ENCODE assay signal across 11 mouse cellular contexts in genomic region chr15:78956351-78956750, GRCm38 (mm10). TPM values are rescaled to one million over a fixed set of nuclear protein-coding genes. Genes with fewer than 3 reads are reported as not detected.
A peak's percentile ranks its signal among the peaks of the same experiment; 100 is the strongest.
DNase-seq lines count a peak whose midpoint lies in the region; ATAC-seq and TF ChIP-seq lines count a peak whose summit lies in the region.
"Had no signal": no experiment of that assay in that cellular context is flagged by ENCODE, and none has a peak within 500 bp of the region (broad histone marks: within the 10 kb centered on the region; RNA-seq: fewer than 3 reads in every experiment).

No protein-coding gene starts in this region.

- H3K4me3 ChIP-seq in heart, adult 2 months, result no peak overlapping the region
- H3K4me3 ChIP-seq in midbrain, embryonic 14.5 days (replicated peaks; ENCODE audit: low read depth, low read length), result no peak overlapping the region
- no peak overlapping the region for H3K4me3 ChIP-seq in midbrain, embryonic 15.5 days
- H3K4me3 ChIP-seq in embryonic facial prominence, embryonic 10.5 days, result no peak overlapping the region
- H3K4me3 ChIP-seq in small intestine, adult 2 months (ENCODE audit: low read depth, low read length), result no peak overlapping the region
- H3K4me3 ChIP-seq in forebrain, embryonic 10.5 days, result no peak overlapping the region
- H3K4me3 ChIP-seq: heart, embryonic 15.5 days; midbrain, embryonic 12.5 days had no signal

- H3K27ac ChIP-seq in heart, adult 2 months, result no peak overlapping the region
- no peak overlapping the region for H3K27ac ChIP-seq in midbrain, embryonic 14.5 days (replicated peaks; ENCODE audit: low read depth, low read length)
- no peak overlapping the region for H3K27ac ChIP-seq in midbrain, embryonic 15.5 days
- H3K27ac ChIP-seq in embryonic facial prominence, embryonic 10.5 days (replicated peaks), result 0 out of 2 replicates have a peak overlapping the region, but pooled peaks have one; percentile 67
- H3K27ac ChIP-seq in small intestine, adult 2 months (ENCODE audit: insufficient read depth, low read depth, low read length), result no peak overlapping the region
- no peak overlapping the region; the same call in 1 of the 2 replicates for H3K27ac ChIP-seq in forebrain, embryonic 10.5 days
- H3K27ac ChIP-seq: heart, embryonic 15.5 days; midbrain, embryonic 12.5 days had no signal

- H3K36me3 ChIP-seq in heart, adult 2 months (ENCODE audit: control insufficient read depth, insufficient read depth, low read length), result no peaks in the 10 kb centered on the region
- peaks cover 73% of the 10 kb centered on the region for H3K36me3 ChIP-seq in midbrain, embryonic 14.5 days (ENCODE audit: control insufficient read depth, insufficient read depth, low read length)
- peaks cover 20% of the 10 kb centered on the region for H3K36me3 ChIP-seq in midbrain, embryonic 15.5 days (replicated peaks)
- peaks cover 88% of the 10 kb centered on the region for H3K36me3 ChIP-seq in embryonic facial prominence, embryonic 10.5 days (replicated peaks)
- no peaks in the 10 kb centered on the region for H3K36me3 ChIP-seq in small intestine, adult 2 months (ENCODE audit: control insufficient read depth, insufficient read depth, low read length)
- peaks cover 76% of the 10 kb centered on the region for H3K36me3 ChIP-seq in forebrain, embryonic 10.5 days (replicated peaks)
- H3K36me3 ChIP-seq: heart, embryonic 15.5 days had no signal

- H3K9ac ChIP-seq in heart, adult 2 months (ENCODE audit: low read depth, low read length), result no peak overlapping the region
- H3K9ac ChIP-seq in midbrain, embryonic 14.5 days (replicated peaks; ENCODE audit: low read length), result no peak overlapping the region
- no peak overlapping the region for H3K9ac ChIP-seq in midbrain, embryonic 15.5 days
- H3K9ac ChIP-seq: heart, embryonic 15.5 days; midbrain, embryonic 12.5 days had no signal

- no peaks in the 10 kb centered on the region for H3K27me3 ChIP-seq in heart, adult 2 months (ENCODE audit: control insufficient read depth, insufficient read depth, low read length)
- H3K27me3 ChIP-seq in midbrain, embryonic 14.5 days (ENCODE audit: control insufficient read depth, insufficient read depth, low read length), result no peaks in the 10 kb centered on the region
- H3K27me3 ChIP-seq in midbrain, embryonic 15.5 days (replicated peaks), result no peaks in the 10 kb centered on the region
- H3K27me3 ChIP-seq in embryonic facial prominence, embryonic 10.5 days (replicated peaks; ENCODE audit: low read depth, poor library complexity, severe bottlenecking), result no peaks in the 10 kb centered on the region
- H3K27me3 ChIP-seq in small intestine, adult 2 months (ENCODE audit: control insufficient read depth, insufficient read depth, low read length), result no peaks in the 10 kb centered on the region
- no peaks in the 10 kb centered on the region for H3K27me3 ChIP-seq in forebrain, embryonic 10.5 days (ENCODE audit: poor library complexity, severe bottlenecking)
- H3K27me3 ChIP-seq: heart, embryonic 15.5 days; midbrain, embryonic 12.5 days had no signal

- H3K79me2 ChIP-seq in heart, adult 2 months (replicated peaks; ENCODE audit: control insufficient read depth, insufficient read depth, low read length), result no peaks in the 10 kb centered on the region

- intact Hi-C loops in heart, adult 2 months (cut with DNase I), result no loop called here
- intact Hi-C loops in heart, postnatal 36 days (cut with DNase I), result no loop called here

- DNase-seq in heart, adult 2 months, result no peak
- DNase-seq in heart, postnatal 36 days, result no peak
- peak; percentile 42 for DNase-seq in midbrain, embryonic 14.5 days
- no peak for DNase-seq in embryonic facial prominence, embryonic 10.5 days (ENCODE audit: low spot score)
- DNase-seq in thymus, postnatal 25 days, result no peak
- DNase-seq in forebrain, embryonic 10.5 days (ENCODE audit: extremely low spot score, low spot score), result no peak
- DNase-seq: right cerebral cortex, postnatal 25 days had no signal

- no peak for TF ChIP-seq POLR2A in heart, adult 2 months (IDR thresholded peaks at IDR 0.05; ENCODE audit: insufficient read depth, low read depth, low read length)
- TF ChIP-seq POLR2A in small intestine, adult 2 months (IDR thresholded peaks at IDR 0.05; ENCODE audit: low read depth, low read length), result no peak

- WGBS in heart, adult 2 months, result 71% methylated on average over 4 of the region's 4 CpGs
- 94% methylated on average over 4 of the region's 4 CpGs for WGBS in midbrain, embryonic 14.5 days
- WGBS in midbrain, embryonic 15.5 days, result 89% methylated on average over 4 of the region's 4 CpGs
- WGBS in embryonic facial prominence, embryonic 10.5 days, result 90% methylated on average over 4 of the region's 4 CpGs
- 75% methylated on average over 4 of the region's 4 CpGs for WGBS in small intestine, adult 2 months
- WGBS in forebrain, embryonic 10.5 days, result 84% methylated on average over 4 of the region's 4 CpGs

- H3K9me3 ChIP-seq in midbrain, embryonic 14.5 days (ENCODE audit: control insufficient read depth, low read length), result no peaks in the 10 kb centered on the region
- no peaks in the 10 kb centered on the region for H3K9me3 ChIP-seq in midbrain, embryonic 15.5 days
- H3K9me3 ChIP-seq in embryonic facial prominence, embryonic 10.5 days, result no peaks in the 10 kb centered on the region
- H3K9me3 ChIP-seq in forebrain, embryonic 10.5 days, result no peaks in the 10 kb centered on the region
- H3K9me3 ChIP-seq: heart, embryonic 15.5 days; midbrain, embryonic 12.5 days had no signal

- no peak overlapping the region for H3K4me2 ChIP-seq in midbrain, embryonic 14.5 days (ENCODE audit: low read length)
- no peak overlapping the region for H3K4me2 ChIP-seq in midbrain, embryonic 15.5 days
- H3K4me2 ChIP-seq: heart, embryonic 15.5 days; midbrain, embryonic 12.5 days had no signal

- no peak for TF ChIP-seq EP300 in heart, adult 2 months (IDR thresholded peaks at IDR 0.05; ENCODE audit: insufficient read depth, low read depth, low read length)

- no peaks in the 10 kb centered on the region for H3K4me1 ChIP-seq in heart, adult 2 months (ENCODE audit: control insufficient read depth, insufficient read depth, low read length)
- no peaks in the 10 kb centered on the region for H3K4me1 ChIP-seq in midbrain, embryonic 14.5 days (ENCODE audit: control insufficient read depth, insufficient read depth, low read length)
- H3K4me1 ChIP-seq in midbrain, embryonic 15.5 days, result no peaks in the 10 kb centered on the region
- H3K4me1 ChIP-seq in embryonic facial prominence, embryonic 10.5 days, result peaks cover 15% of the 10 kb centered on the region
- peaks cover 6% of the 10 kb centered on the region; the same call in 1 of the 2 replicates for H3K4me1 ChIP-seq in small intestine, adult 2 months (ENCODE audit: control insufficient read depth, insufficient read depth, insufficient read length, low read length)
- peaks cover 6% of the 10 kb centered on the region; the same call in 1 of the 2 replicates for H3K4me1 ChIP-seq in forebrain, embryonic 10.5 days
- H3K4me1 ChIP-seq: heart, embryonic 15.5 days; midbrain, embryonic 12.5 days had no signal

- ATAC-seq in midbrain, embryonic 14.5 days (ENCODE audit: low FRiP score, low TSS enrichment), result no peak
- no peak for ATAC-seq in midbrain, embryonic 15.5 days (replicated peaks)

- TF ChIP-seq CTCF in heart, adult 2 months (IDR thresholded peaks at IDR 0.05), result peak; percentile 76
- TF ChIP-seq CTCF in small intestine, adult 2 months (IDR thresholded peaks at IDR 0.05; ENCODE audit: extremely low read depth, insufficient read length, insufficient replicate concordance, low read depth, low read length), result peak; percentile 40; the same call in 1 of the 2 replicates

RNA-seq across cellular contexts. Expression of gene Triobp, which starts 8.8 kb away (rescaled TPM):
- total RNA-seq in heart, adult 2 months (2021), result 10 to 100 TPM; 24.4 to 30.9 TPM
- 22.0 and 26.7 TPM in 2 replicates for polyA plus RNA-seq in heart, adult 2 months (2012; rRNA removed)
- total RNA-seq in heart, postnatal 36 days (2021), result 10 to 100 TPM; 36.7 to 40.3 TPM
- 42.5 and 46.5 TPM in 2 replicates for polyA plus RNA-seq in midbrain, embryonic 14.5 days (2014; fragmentation: Nextera tagmentation; extraction: Ambion mirVana)
- 51.7 and 55.5 TPM in 2 replicates for polyA plus RNA-seq in midbrain, embryonic 15.5 days (2015; fragmentation: Nextera tagmentation; extraction: Ambion mirVana)
- polyA plus RNA-seq in embryonic facial prominence, embryonic 10.5 days (2016; fragmentation: Nextera tagmentation; extraction: Ambion mirVana), result 46.7 and 49.4 TPM in 2 replicates
- polyA plus RNA-seq in small intestine, adult 2 months (2012; rRNA removed), result 43.3 and 123 TPM in 2 replicates
- 39.7 and 41.6 TPM in 2 replicates for polyA plus RNA-seq in forebrain, embryonic 10.5 days (2016; fragmentation: Nextera tagmentation; extraction: Ambion mirVana)

RNA-seq across cellular contexts. Expression of gene Nol12, which starts 21.6 kb away (rescaled TPM):
- 10 to 100 TPM; 13.8 to 17.4 TPM for total RNA-seq in heart, adult 2 months (2021)
- polyA plus RNA-seq in heart, adult 2 months (2012; rRNA removed), result 9.9 and 13.1 TPM in 2 replicates
- total RNA-seq in heart, postnatal 36 days (2021), result 10 to 100 TPM; 14.2 to 16.2 TPM
- polyA plus RNA-seq in midbrain, embryonic 14.5 days (2014; fragmentation: Nextera tagmentation; extraction: Ambion mirVana), result 61.0 and 70.8 TPM in 2 replicates
- polyA plus RNA-seq in midbrain, embryonic 15.5 days (2015; fragmentation: Nextera tagmentation; extraction: Ambion mirVana), result 62.5 and 65.8 TPM in 2 replicates
- polyA plus RNA-seq in embryonic facial prominence, embryonic 10.5 days (2016; fragmentation: Nextera tagmentation; extraction: Ambion mirVana), result 69.2 and 71.5 TPM in 2 replicates
- polyA plus RNA-seq in small intestine, adult 2 months (2012; rRNA removed), result 7.3 and 11.7 TPM in 2 replicates
- polyA plus RNA-seq in forebrain, embryonic 10.5 days (2016; fragmentation: Nextera tagmentation; extraction: Ambion mirVana), result 63.6 and 69.9 TPM in 2 replicates

RNA-seq across cellular contexts. Expression of gene Lgals1, which starts 29.8 kb away (rescaled TPM):
- total RNA-seq in heart, adult 2 months (2021), result 100 to 1,000 TPM; 174 to 176 TPM
- 425 and 497 TPM in 2 replicates for polyA plus RNA-seq in heart, adult 2 months (2012; rRNA removed)
- 100 to 1,000 TPM; 180 to 208 TPM for total RNA-seq in heart, postnatal 36 days (2021)
- polyA plus RNA-seq in midbrain, embryonic 14.5 days (2014; fragmentation: Nextera tagmentation; extraction: Ambion mirVana), result 13.8 and 101 TPM in 2 replicates
- polyA plus RNA-seq in midbrain, embryonic 15.5 days (2015; fragmentation: Nextera tagmentation; extraction: Ambion mirVana), result 80.4 and 93.5 TPM in 2 replicates
- 241 and 316 TPM in 2 replicates for polyA plus RNA-seq in embryonic facial prominence, embryonic 10.5 days (2016; fragmentation: Nextera tagmentation; extraction: Ambion mirVana)
- polyA plus RNA-seq in small intestine, adult 2 months (2012; rRNA removed), result 51.7 and 77.0 TPM in 2 replicates
- 200 and 217 TPM in 2 replicates for polyA plus RNA-seq in forebrain, embryonic 10.5 days (2016; fragmentation: Nextera tagmentation; extraction: Ambion mirVana)

RNA-seq across cellular contexts. Expression of gene Pdxp, which starts 42.6 kb away (rescaled TPM):
- under 1 TPM; 0.81 to 0.86 TPM for total RNA-seq in heart, adult 2 months (2021)
- 2.0 and 2.9 TPM in 2 replicates for polyA plus RNA-seq in heart, adult 2 months (2012; rRNA removed)
- total RNA-seq in heart, postnatal 36 days (2021), result under 1 TPM; 0.60 to 0.78 TPM
- polyA plus RNA-seq in midbrain, embryonic 14.5 days (2014; fragmentation: Nextera tagmentation; extraction: Ambion mirVana), result 111 and 147 TPM in 2 replicates
- 112 and 125 TPM in 2 replicates for polyA plus RNA-seq in midbrain, embryonic 15.5 days (2015; fragmentation: Nextera tagmentation; extraction: Ambion mirVana)
- 32.6 and 36.5 TPM in 2 replicates for polyA plus RNA-seq in embryonic facial prominence, embryonic 10.5 days (2016; fragmentation: Nextera tagmentation; extraction: Ambion mirVana)
- polyA plus RNA-seq in small intestine, adult 2 months (2012; rRNA removed), result 3.9 and 4.2 TPM in 2 replicates
- 26.1 and 26.9 TPM in 2 replicates for polyA plus RNA-seq in forebrain, embryonic 10.5 days (2016; fragmentation: Nextera tagmentation; extraction: Ambion mirVana)

RNA-seq across cellular contexts. Expression of gene Sh3bp1, which starts 56.8 kb away (rescaled TPM):
- total RNA-seq in heart, adult 2 months (2021), result 1 to 10 TPM; 2.6 to 3.3 TPM
- 12.6 and 19.2 TPM in 2 replicates for polyA plus RNA-seq in heart, adult 2 months (2012; rRNA removed)
- total RNA-seq in heart, postnatal 36 days (2021), result 1 to 10 TPM; 5.8 to 6.5 TPM
- polyA plus RNA-seq in midbrain, embryonic 14.5 days (2014; fragmentation: Nextera tagmentation; extraction: Ambion mirVana), result 1.7 and 2.9 TPM in 2 replicates
- polyA plus RNA-seq in midbrain, embryonic 15.5 days (2015; fragmentation: Nextera tagmentation; extraction: Ambion mirVana), result 3.6 and 4.2 TPM in 2 replicates
- polyA plus RNA-seq in embryonic facial prominence, embryonic 10.5 days (2016; fragmentation: Nextera tagmentation; extraction: Ambion mirVana), result 35.6 and 36.1 TPM in 2 replicates
- polyA plus RNA-seq in small intestine, adult 2 months (2012; rRNA removed), result 41.3 and 48.8 TPM in 2 replicates
- polyA plus RNA-seq in forebrain, embryonic 10.5 days (2016; fragmentation: Nextera tagmentation; extraction: Ambion mirVana), result 21.0 and 21.5 TPM in 2 replicates
